Mouse (Mus musculus) T-cell, adult 66 days (primary cell): ENCODE results near the gene Slc26a11. TPM values are rescaled to one million over a fixed set of nuclear protein-coding genes. Genes with fewer than 3 reads are reported as not detected.

Source experiments
- total RNA-seq, 2 experiments: library from RNA; stranded (reverse); gene quantifications; 3 replicates in 1 of 2; 4 replicates in 1 of 2; pipeline ENCODE4 v1.2.4; 2023

Slc26a11 gene
- 10 to 100 TPM; 31.6 to 31.7 TPM for total RNA-seq

DNA sequence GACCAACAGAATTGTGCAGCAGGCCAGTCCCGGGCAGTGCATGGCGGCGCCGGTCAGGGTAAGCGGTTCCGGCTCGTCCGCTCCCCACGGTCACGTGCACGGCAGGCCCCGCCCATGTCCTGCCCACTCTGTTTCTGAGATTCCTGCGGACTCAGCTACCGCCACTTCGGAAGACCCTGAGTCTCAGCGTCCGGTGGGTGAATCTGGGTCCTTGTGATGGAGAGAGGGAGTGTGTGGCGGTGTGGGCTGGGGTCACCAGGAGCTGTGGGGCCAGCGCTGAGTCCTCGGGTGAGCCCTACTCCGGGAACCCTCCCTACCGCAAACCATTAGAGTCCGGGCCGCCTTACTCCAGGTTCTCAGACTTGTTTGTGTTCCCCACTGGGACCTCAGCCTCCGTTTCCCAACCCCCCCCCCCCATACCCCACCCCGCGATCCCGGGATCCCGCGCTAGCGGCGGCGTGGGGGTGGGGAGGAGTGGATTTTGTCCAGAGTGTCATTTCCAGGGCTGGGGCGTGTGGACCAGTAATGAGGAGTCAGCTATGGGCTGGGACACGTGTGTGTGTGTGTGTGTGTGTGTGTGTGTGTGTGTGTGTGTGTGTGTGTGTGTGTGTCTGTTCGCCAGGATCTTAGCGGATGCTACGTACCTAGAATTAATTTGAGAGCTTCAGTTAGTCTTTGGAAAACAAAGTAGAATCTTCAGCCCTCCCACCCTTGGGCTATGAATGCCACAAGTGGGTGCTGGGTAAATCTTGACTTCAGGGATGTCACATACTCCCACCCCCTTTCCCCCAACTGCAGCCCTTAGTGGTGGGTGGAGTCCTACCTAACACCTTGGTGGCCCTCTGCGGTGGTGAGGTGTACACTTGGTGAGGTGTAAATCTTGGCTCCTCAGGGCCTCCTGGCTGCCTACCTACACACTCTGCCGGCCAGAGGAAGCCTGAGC lies at the start of gene Slc26a11, which contains the start of gene Sgsh:
TSS of gene Slc26a11 (plus strand) at position 115 of the 943 bp plus-strand sequence.
TSS of gene Sgsh (minus strand) at position 94 of the 943 bp plus-strand sequence.

GRCm38 (mm10) chr11:119307658-119307867 lies 47.8 kb upstream of the Slc26a11 start, which contains the start of gene Card14:
TSS of gene Card14 (plus strand) at chr11:119307768.

DNA sequence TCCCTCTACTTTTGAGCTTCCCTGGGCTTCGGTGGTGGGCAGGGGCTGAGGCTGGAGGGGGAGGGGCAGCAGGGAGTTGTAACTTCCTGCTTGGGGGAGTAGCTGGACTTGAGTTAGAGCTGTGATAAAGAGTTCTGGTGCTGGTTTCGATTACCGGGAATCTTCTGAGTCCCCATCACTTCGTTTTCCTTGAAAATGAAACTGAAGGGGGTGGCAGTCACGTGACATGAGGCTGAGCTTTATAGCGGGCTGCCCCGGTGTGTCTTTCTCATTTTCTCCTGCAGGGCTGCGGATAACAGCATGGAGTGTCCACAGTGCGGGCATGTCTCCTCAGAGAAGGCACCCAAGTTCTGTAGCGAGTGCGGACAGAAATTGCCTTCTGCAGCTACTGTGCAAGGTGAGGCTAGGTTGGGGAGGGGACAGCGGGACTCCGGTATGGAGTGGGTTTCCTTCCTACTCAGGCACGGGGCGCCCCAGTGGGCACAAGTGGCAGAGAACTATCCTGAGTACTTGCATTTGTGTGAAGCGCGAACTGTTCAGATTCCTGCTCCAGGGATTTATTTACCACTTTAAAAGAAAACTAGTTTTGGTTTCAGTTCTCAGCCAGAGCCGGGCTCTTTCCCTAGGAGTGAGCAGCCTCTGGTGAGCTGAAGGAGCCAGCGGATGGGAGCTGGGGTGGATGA lies 37.6 kb downstream of the Slc26a11 start, which contains the start of gene Rnf213:
TSS of gene Rnf213 (plus strand) at position 301 of the 683 bp plus-strand sequence.

Other genes with a start within 250 kb of the Slc26a11 start
- gene Tbc1d16, start 127.1 kb upstream of the Slc26a11 start, total RNA-seq, result 1 to 10 TPM; 3.5 to 3.8 TPM
- under 1 TPM in 1 of 2 experiments, not detected in 1; 0.68 TPM for gene Ccdc40, start 127.0 kb upstream of the Slc26a11 start, total RNA-seq
- gene Gaa, start 87.7 kb upstream of the Slc26a11 start, total RNA-seq, result 10 to 100 TPM; 36.8 to 45.3 TPM
- 100 to 1,000 TPM; 170 to 186 TPM for gene Eif4a3, start 55.5 kb upstream of the Slc26a11 start, total RNA-seq
- not detected for gene Card14, start 47.8 kb upstream of the Slc26a11 start, total RNA-seq
- gene Sgsh, start within 50 bp of the Slc26a11 start, total RNA-seq, result 10 to 100 TPM; 20.5 to 23.9 TPM
- gene Rnf213, start 37.5 kb downstream of the Slc26a11 start, total RNA-seq, result 100 to 1,000 TPM; 129 to 151 TPM
- 10 to 100 TPM; 38.3 to 40.9 TPM for gene Endov, start 135.8 kb downstream of the Slc26a11 start, total RNA-seq
- under 1 TPM in 1 of 2 experiments, not detected in 1; 0.15 TPM for gene Nptx1, start 192.2 kb downstream of the Slc26a11 start, total RNA-seq
- 100 to 1,000 TPM in 1 of 2 experiments, 10 to 100 TPM in 1; 89.6 to 100 TPM for gene Rptor, start 247.3 kb downstream of the Slc26a11 start, total RNA-seq